ENCODE assay signal across 9 mouse cellular contexts in genomic region chr9:80202374-80203060, GRCm38 (mm10). TPM values are rescaled to one million over a fixed set of nuclear protein-coding genes. Genes with fewer than 3 reads are reported as not detected.
A peak's percentile ranks its signal among the peaks of the same experiment; 100 is the strongest.
DNase-seq lines count a peak whose midpoint lies in the region; ATAC-seq lines count a peak whose summit lies in the region.
"Had no signal": no experiment of that assay in that cellular context is flagged by ENCODE, and none has a peak within 500 bp of the region (broad histone marks: within the 10 kb centered on the region; RNA-seq: fewer than 3 reads in every experiment).

No protein-coding gene starts in this region.

- H3K4me1 ChIP-seq in forebrain, embryonic 14.5 days (ENCODE audit: control insufficient read depth, insufficient read depth, low read length) = peaks cover 12% of the 10 kb centered on the region
- peaks cover 34% of the 10 kb centered on the region for H3K4me1 ChIP-seq in forebrain, embryonic 10.5 days
- 0 out of 2 replicates have a peak, but pooled peaks cover 5% of the 10 kb centered on the region for H3K4me1 ChIP-seq in hindbrain, embryonic 14.5 days (replicated peaks; ENCODE audit: control insufficient read depth, insufficient read depth, low read length)
- H3K4me1 ChIP-seq in midbrain, embryonic 14.5 days (ENCODE audit: control insufficient read depth, insufficient read depth, low read length) = 0 out of 2 replicates have a peak, but pooled peaks cover 7% of the 10 kb centered on the region

- H3K27me3 ChIP-seq in forebrain, embryonic 14.5 days (replicated peaks; ENCODE audit: control insufficient read depth, insufficient read depth, low read length) = no peaks in the 10 kb centered on the region
- H3K27me3 ChIP-seq in forebrain, embryonic 10.5 days (ENCODE audit: poor library complexity, severe bottlenecking) = no peaks in the 10 kb centered on the region
- no peaks in the 10 kb centered on the region for H3K27me3 ChIP-seq in hindbrain, embryonic 14.5 days (ENCODE audit: control insufficient read depth, insufficient read depth, low read length)
- H3K27me3 ChIP-seq in midbrain, embryonic 14.5 days (ENCODE audit: control insufficient read depth, insufficient read depth, low read length) = no peaks in the 10 kb centered on the region

- H3K27ac ChIP-seq in forebrain, embryonic 14.5 days (ENCODE audit: low read depth, low read length) = no peak overlapping the region
- no peak overlapping the region for H3K27ac ChIP-seq in forebrain, embryonic 10.5 days
- H3K27ac ChIP-seq in hindbrain, embryonic 14.5 days = no peak overlapping the region
- no peak overlapping the region for H3K27ac ChIP-seq in midbrain, embryonic 14.5 days (replicated peaks; ENCODE audit: low read depth, low read length)

- WGBS in forebrain, embryonic 14.5 days = 85% methylated on average over 14 of the region's 14 CpGs
- 89% methylated on average over 14 of the region's 14 CpGs for WGBS in forebrain, embryonic 10.5 days
- WGBS in hindbrain, embryonic 14.5 days = 74% methylated on average over 14 of the region's 14 CpGs
- WGBS in midbrain, embryonic 14.5 days = 80% methylated on average over 14 of the region's 14 CpGs

- no peak overlapping the region for H3K4me2 ChIP-seq in forebrain, embryonic 14.5 days (ENCODE audit: low read length)
- H3K4me2 ChIP-seq in hindbrain, embryonic 14.5 days (replicated peaks) = no peak overlapping the region
- no peak overlapping the region for H3K4me2 ChIP-seq in midbrain, embryonic 14.5 days (ENCODE audit: low read length)

- no peaks in the 10 kb centered on the region for H3K36me3 ChIP-seq in forebrain, embryonic 14.5 days (ENCODE audit: control insufficient read depth, insufficient read depth, low read length)
- H3K36me3 ChIP-seq in forebrain, embryonic 10.5 days (replicated peaks) = no peaks in the 10 kb centered on the region
- H3K36me3 ChIP-seq in hindbrain, embryonic 14.5 days (replicated peaks; ENCODE audit: control insufficient read depth, insufficient read depth) = no peaks in the 10 kb centered on the region
- H3K36me3 ChIP-seq in midbrain, embryonic 14.5 days (ENCODE audit: control insufficient read depth, insufficient read depth, low read length) = no peaks in the 10 kb centered on the region

- no peak overlapping the region for H3K4me3 ChIP-seq in forebrain, embryonic 14.5 days (ENCODE audit: low read depth, low read length)
- H3K4me3 ChIP-seq in forebrain, embryonic 10.5 days = no peak overlapping the region
- no peak overlapping the region for H3K4me3 ChIP-seq in hindbrain, embryonic 14.5 days (replicated peaks; ENCODE audit: low read length)
- no peak overlapping the region for H3K4me3 ChIP-seq in midbrain, embryonic 14.5 days (replicated peaks; ENCODE audit: low read depth, low read length)

- no peak overlapping the region for H3K9ac ChIP-seq in forebrain, embryonic 14.5 days (ENCODE audit: low read length)
- no peak overlapping the region for H3K9ac ChIP-seq in hindbrain, embryonic 14.5 days
- H3K9ac ChIP-seq in midbrain, embryonic 14.5 days (replicated peaks; ENCODE audit: low read length) = no peak overlapping the region

- ATAC-seq in forebrain, embryonic 14.5 days = peak; percentile 32; the same call in 1 of the 2 replicates
- ATAC-seq in hindbrain, embryonic 14.5 days (ENCODE audit: low FRiP score) = peak; percentile 82
- ATAC-seq in midbrain, embryonic 14.5 days (ENCODE audit: low FRiP score, low TSS enrichment) = 0 out of 2 replicates have a peak, but pooled peaks have one; percentile 43

- no peak for DNase-seq in forebrain, embryonic 14.5 days (ENCODE audit: low spot score)
- DNase-seq in forebrain, embryonic 10.5 days (ENCODE audit: extremely low spot score, low spot score) = no peak
- DNase-seq in kidney, postnatal 14 days = peak; percentile 53
- no peak for DNase-seq in kidney, adult 18-20 months
- DNase-seq in hindbrain, embryonic 14.5 days (ENCODE audit: low spot score) = no peak
- DNase-seq in midbrain, embryonic 14.5 days = peak; percentile 34
- no peak for DNase-seq in urinary bladder, postnatal 10 days (ENCODE audit: low spot score)
- no peak for DNase-seq in adrenal gland, postnatal 36 days
- DNase-seq: B cell, adult 2 months had no signal

- no peaks in the 10 kb centered on the region for H3K9me3 ChIP-seq in forebrain, embryonic 14.5 days (replicated peaks; ENCODE audit: control insufficient read depth, low read length)
- peaks cover 2% of the 10 kb centered on the region; the same call in 1 of the 2 replicates for H3K9me3 ChIP-seq in forebrain, embryonic 10.5 days
- H3K9me3 ChIP-seq in hindbrain, embryonic 14.5 days (ENCODE audit: control insufficient read depth, low read length) = no peaks in the 10 kb centered on the region
- H3K9me3 ChIP-seq in midbrain, embryonic 14.5 days (ENCODE audit: control insufficient read depth, low read length) = no peaks in the 10 kb centered on the region

RNA-seq across cellular contexts. Expression of gene Myo6, which starts 37.7 kb away (rescaled TPM):
- polyA plus RNA-seq in forebrain, embryonic 14.5 days (2014; fragmentation: Nextera tagmentation; extraction: Ambion mirVana) = 10.2 and 14.6 TPM in 2 replicates
- polyA plus RNA-seq in forebrain, embryonic 10.5 days (2016; fragmentation: Nextera tagmentation; extraction: Ambion mirVana) = 7.2 and 7.7 TPM in 2 replicates
- 27.9 and 30.2 TPM in 2 replicates for polyA plus RNA-seq in hindbrain, embryonic 14.5 days (2014; fragmentation: Nextera tagmentation; extraction: Ambion mirVana)
- polyA plus RNA-seq in midbrain, embryonic 14.5 days (2014; fragmentation: Nextera tagmentation; extraction: Ambion mirVana) = 15.4 and 21.7 TPM in 2 replicates
- 10 to 100 TPM; 31.7 to 32.7 TPM for total RNA-seq in adrenal gland, postnatal 36 days (2021)

Comparison
In these comparisons a context has a peak if more than half of its experiments do, and no peak if none do; other contexts are left out.
1. DNase-seq: peak in kidney, postnatal 14 days (single experiment) and midbrain, embryonic 14.5 days (single experiment); none in forebrain, embryonic 14.5 days (single experiment), forebrain, embryonic 10.5 days (single experiment), kidney, adult 18-20 months (single experiment), hindbrain, embryonic 14.5 days (single experiment), urinary bladder, postnatal 10 days (single experiment) and adrenal gland, postnatal 36 days (0 of 2).
2. ATAC-seq: peak in every context shown above with its lines; median percentile 82 in hindbrain, embryonic 14.5 days; 43 in midbrain, embryonic 14.5 days; 32 in forebrain, embryonic 14.5 days.